Mouse (Mus musculus): ENCODE measurements around the gene Pde3b. TPM values are rescaled to one million over a fixed set of nuclear protein-coding genes. Genes with fewer than 3 reads are reported as not detected.

Pde3b gene
- polyA plus RNA-seq, 1 experiment from 2014 or later = 4.9 TPM

GRCm38 (mm10) chr7:114576931-114577330 lies 161.8 kb downstream of the Pde3b start:
- Histone ChIP-seq H3K36me3 (no peaks in the 10 kb centered on the region), H3K9ac (replicated peaks) (no peak overlapping the region), H3K27me3 (replicated peaks) (no peaks in the 10 kb centered on the region), H3K9me3 (replicated peaks) (no peaks in the 10 kb centered on the region), H3K4me1 (no peaks in the 10 kb centered on the region), H3K4me3 (replicated peaks) (no peak overlapping the region), H3K27ac (replicated peaks) (no peak overlapping the region), H3K4me2 (no peak overlapping the region)
- WGBS = 89% methylated on average over 3 of the region's 3 CpGs
- no peak for ATAC-seq (ENCODE audit: low FRiP score)

DNA sequence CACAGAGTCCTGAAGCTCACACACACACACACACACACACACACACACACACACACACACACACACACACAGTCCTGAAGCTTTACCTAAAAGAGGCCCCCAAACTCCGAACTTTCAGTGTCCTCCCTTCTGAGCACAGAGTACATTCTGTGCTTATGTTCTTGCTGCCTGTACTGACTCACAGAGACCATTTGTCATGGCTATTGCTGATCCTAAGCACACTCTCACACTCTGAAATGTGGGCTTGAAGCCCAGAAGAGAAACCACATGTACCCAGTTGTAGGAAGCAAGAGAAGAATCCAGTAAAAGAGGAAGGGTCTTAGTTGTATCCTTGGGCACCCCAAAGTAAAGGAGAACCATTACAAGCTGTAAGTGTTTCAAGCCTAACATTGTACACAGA lies 162.6 kb downstream of the Pde3b start:
- ATAC-seq (ENCODE audit: low FRiP score) = no peak
- no peak overlapping the region for H3K27ac ChIP-seq (replicated peaks)
- H3K9me3 ChIP-seq (replicated peaks) = no peaks in the 10 kb centered on the region
- no peaks in the 10 kb centered on the region for H3K27me3 ChIP-seq (replicated peaks)
- 87% methylated on average over 1 of the region's 1 CpGs for WGBS
- H3K9ac ChIP-seq (replicated peaks) = no peak overlapping the region
- no peaks in the 10 kb centered on the region for H3K4me1 ChIP-seq
- H3K4me2 ChIP-seq = no peak overlapping the region
- H3K4me3 ChIP-seq (replicated peaks) = no peak overlapping the region
- no peaks in the 10 kb centered on the region for H3K36me3 ChIP-seq

- Histone ChIP-seq H3K9ac (replicated peaks) (no peak overlapping the region), H3K36me3 (no peaks in the 10 kb centered on the region), H3K9me3 (replicated peaks) (no peaks in the 10 kb centered on the region), H3K4me1 (no peaks in the 10 kb centered on the region), H3K27ac (replicated peaks) (no peak overlapping the region), H3K4me3 (replicated peaks) (no peak overlapping the region), H3K4me2 (no peak overlapping the region), H3K27me3 (replicated peaks) (no peaks in the 10 kb centered on the region)
- no peak for ATAC-seq (ENCODE audit: low FRiP score)
- WGBS = 4% methylated on average over 4 of the region's 4 CpGs
These were observed 165.3 kb downstream of the Pde3b start for GRCm38 (mm10) chr7:114580426-114580825.

DNA sequence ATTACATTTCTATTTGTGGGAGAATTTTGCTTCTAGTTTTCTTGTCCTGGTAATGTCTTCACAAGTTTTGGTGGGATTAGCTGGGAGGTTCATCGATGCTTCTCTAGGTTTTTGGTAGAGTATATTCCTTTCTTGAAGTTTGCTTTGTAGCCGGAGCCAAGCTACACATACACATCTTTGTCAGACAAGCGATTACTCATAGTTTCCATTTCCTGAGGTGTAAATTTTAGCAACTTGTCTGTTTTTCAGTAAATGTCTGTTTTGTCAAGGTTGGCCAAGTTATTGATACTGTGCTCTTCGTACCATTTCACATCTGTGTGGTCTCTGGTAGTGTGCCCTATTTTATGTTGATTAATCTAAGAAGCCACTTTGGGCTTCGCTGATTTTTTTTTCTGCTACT lies 166.1 kb downstream of the Pde3b start:
- 92% methylated on average over 5 of the region's 5 CpGs for WGBS
- no peaks in the 10 kb centered on the region for H3K4me1 ChIP-seq
- no peak overlapping the region for H3K9ac ChIP-seq (replicated peaks)
- H3K27me3 ChIP-seq (replicated peaks) = no peaks in the 10 kb centered on the region
- H3K9me3 ChIP-seq (replicated peaks) = no peaks in the 10 kb centered on the region
- H3K27ac ChIP-seq (replicated peaks) = no peak overlapping the region
- no peak overlapping the region for H3K4me3 ChIP-seq (replicated peaks)
- H3K4me2 ChIP-seq = no peak overlapping the region
- no peak for ATAC-seq (ENCODE audit: low FRiP score)
- H3K36me3 ChIP-seq = no peaks in the 10 kb centered on the region

DNA sequence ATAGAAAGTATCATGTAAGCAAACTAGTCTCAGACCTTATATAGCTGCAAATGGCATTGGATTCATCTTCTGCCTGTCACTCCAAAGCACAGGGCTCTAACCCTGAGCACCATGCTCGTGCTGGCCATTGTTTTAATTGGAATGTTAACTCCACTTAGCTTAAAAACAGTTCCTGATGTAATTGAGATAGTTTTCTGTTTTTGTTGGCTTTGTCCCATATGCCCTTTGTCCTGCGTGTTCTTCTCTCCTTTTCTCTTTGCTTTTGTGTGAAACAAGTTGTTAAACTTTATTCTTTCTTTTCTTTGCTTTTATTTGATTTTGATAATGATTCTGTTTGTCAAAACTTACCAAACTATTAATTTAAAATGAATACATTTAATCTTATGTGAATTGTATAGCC lies 167.4 kb downstream of the Pde3b start:
- Histone ChIP-seq H3K4me2 (no peak overlapping the region), H3K27me3 (replicated peaks) (no peaks in the 10 kb centered on the region), H3K9me3 (replicated peaks) (no peaks in the 10 kb centered on the region), H3K4me3 (replicated peaks) (no peak overlapping the region), H3K27ac (replicated peaks) (no peak overlapping the region), H3K36me3 (no peaks in the 10 kb centered on the region), H3K9ac (replicated peaks) (no peak overlapping the region), H3K4me1 (no peaks in the 10 kb centered on the region)
- WGBS = 42% methylated on average over 2 of the region's 2 CpGs
- ATAC-seq (ENCODE audit: low FRiP score) = no peak

Other genes starting within 250 kb of the Pde3b start
- gene Copb1, start 160.6 kb upstream of the Pde3b start, polyA plus RNA-seq (2015; fragmentation: Nextera tagmentation; extraction: Ambion mirVana) = 83.1 and 88.6 TPM in 2 replicates
- gene Psma1, start 139.2 kb upstream of the Pde3b start, polyA plus RNA-seq (2015; fragmentation: Nextera tagmentation; extraction: Ambion mirVana) = 345 and 353 TPM in 2 replicates
- gene Cyp2r1, start 147.7 kb downstream of the Pde3b start, polyA plus RNA-seq (2015; fragmentation: Nextera tagmentation; extraction: Ambion mirVana) = 1.0 and 1.9 TPM in 2 replicates
- gene Calca, start 221.1 kb downstream of the Pde3b start, polyA plus RNA-seq (2015; fragmentation: Nextera tagmentation; extraction: Ambion mirVana) = 33.4 and 53.1 TPM in 2 replicates

Measured in neural tube, embryonic 15.5 days (tissue).